1 mouse cellular context compared by ENCODE assay signal in genomic region chr5:134613727-134614126, GRCm38 (mm10).
A peak's percentile ranks its signal among the peaks of the same experiment; 100 is the strongest.
TF ChIP-seq lines count a peak whose summit lies in the region.

No protein-coding gene starts in this region.

TF ChIP-seq in CH12.LX, 34 proteins besides CTCF, POLR2A, EP300 and RAD21 (continued from another document):
- TF ChIP-seq E2F4 (IDR thresholded peaks at IDR 0.05; ENCODE audit: insufficient replicate concordance, low read depth, low read length) (no peak), JUND (conservative IDR thresholded peaks at IDR 0.05; ENCODE audit: low read depth, low read length) (peak; percentile 92), POLR2AphosphoS2 (IDR thresholded peaks at IDR 0.05; ENCODE audit: low read depth, low read length) (peak; percentile 43; the same call in 1 of the 2 replicates), GABPA (IDR thresholded peaks at IDR 0.05; ENCODE audit: insufficient replicate concordance, low read depth, low read length) (no peak), ZKSCAN1 (IDR thresholded peaks at IDR 0.05; ENCODE audit: borderline replicate concordance, low read depth, low read length) (no peak), TCF12 (IDR thresholded peaks at IDR 0.05; ENCODE audit: low read depth, low read length) (peak; percentile 98), MYC (IDR thresholded peaks at IDR 0.05; ENCODE audit: low read depth, low read length) (peak; percentile 80; the same call in 1 of the 2 replicates), HCFC1 (IDR thresholded peaks at IDR 0.05; ENCODE audit: low read depth, low read length) (peak; percentile 60), BHLHE40 (IDR thresholded peaks at IDR 0.05; ENCODE audit: low read depth, low read length) (peak; percentile 89), CHD1 (IDR thresholded peaks at IDR 0.05; ENCODE audit: low read depth, low read length) (no peak), MAZ (IDR thresholded peaks at IDR 0.05; ENCODE audit: low read depth, low read length) (peak; percentile 92), JUN (IDR thresholded peaks at IDR 0.05; ENCODE audit: insufficient read depth, low read depth, low read length) (peak; percentile 89), ZMIZ1 (IDR thresholded peaks at IDR 0.05; ENCODE audit: low read depth, low read length) (peak; percentile 94), TBP (conservative IDR thresholded peaks at IDR 0.05; ENCODE audit: low read depth, low read length) (peak; percentile 92), ZC3H11A (IDR thresholded peaks at IDR 0.05; ENCODE audit: low read depth, low read length) (no peak), CHD2 (IDR thresholded peaks at IDR 0.05; ENCODE audit: low read length) (peak; percentile 95), KAT2A (IDR thresholded peaks at IDR 0.05; ENCODE audit: insufficient replicate concordance, low read length) (peak; percentile 82), USF1 (IDR thresholded peaks at IDR 0.05; ENCODE audit: low read depth, low read length) (no peak), MXI1 (IDR thresholded peaks at IDR 0.05; ENCODE audit: low read depth, low read length) (peak; percentile 79), PAX5 (IDR thresholded peaks at IDR 0.05; ENCODE audit: low read length) (no peak), USF2 (conservative IDR thresholded peaks at IDR 0.05; ENCODE audit: low read depth, low read length) (no peak), MAFK (IDR thresholded peaks at IDR 0.05; ENCODE audit: insufficient replicate concordance, low read length) (peak; percentile 86)
